Mouse (Mus musculus) spleen, postnatal 14 days (tissue): Measurements from ENCODE around the gene Hnrnpab.
A peak's percentile ranks its signal among the peaks of the same experiment; 100 is the strongest.

Source experiments
- DNase-seq, 2 experiments: peaks; one replicate each; pipeline ENCODE4 v3.0.0; 2021 to 2022; ENCODE audit warnings: low spot score in 2 of 2

Gene Hnrnpab

DNA sequence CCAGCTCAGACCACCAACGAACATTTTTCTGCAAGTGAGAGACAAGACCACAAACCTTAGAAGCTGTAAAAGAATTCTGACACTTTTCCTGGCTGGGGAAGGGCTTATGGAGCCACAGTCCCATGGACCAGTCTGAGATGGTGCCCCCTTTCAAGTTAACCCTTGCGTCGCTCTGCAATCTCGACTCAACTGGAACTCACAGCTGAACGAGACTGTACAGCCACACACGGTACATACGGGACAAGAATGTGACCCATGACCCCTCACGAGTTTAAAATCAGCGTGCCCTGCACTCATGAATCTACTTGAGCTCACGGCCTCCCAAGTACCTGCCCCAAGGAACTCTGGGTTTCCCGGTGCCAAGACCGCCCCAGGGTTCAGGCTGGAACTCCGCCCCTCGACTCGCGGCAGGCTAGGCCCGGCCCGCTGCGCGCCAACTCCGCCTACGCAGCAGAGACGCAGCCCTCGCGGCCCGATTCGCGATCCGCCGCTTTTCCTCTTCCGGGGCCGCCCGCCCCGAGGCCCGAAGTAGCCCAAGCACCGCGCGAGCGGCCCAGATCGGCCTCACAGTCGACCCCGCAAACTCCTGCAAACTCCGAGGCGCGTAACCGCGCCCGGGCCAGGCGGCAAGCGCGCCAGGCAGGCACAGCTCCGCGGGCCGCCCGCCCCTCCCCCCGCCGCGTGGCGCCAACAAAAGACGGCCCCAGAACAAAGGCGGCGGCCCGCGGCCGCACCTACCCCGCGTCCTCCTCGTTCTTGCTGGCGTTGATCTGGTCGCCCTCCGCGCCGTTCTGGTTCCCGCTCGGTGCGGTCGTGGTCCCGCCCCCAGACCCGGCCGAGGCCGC, 823 bp downstream of the Hnrnpab start:
- peak; percentile 79 to 81 for DNase-seq

DNA sequence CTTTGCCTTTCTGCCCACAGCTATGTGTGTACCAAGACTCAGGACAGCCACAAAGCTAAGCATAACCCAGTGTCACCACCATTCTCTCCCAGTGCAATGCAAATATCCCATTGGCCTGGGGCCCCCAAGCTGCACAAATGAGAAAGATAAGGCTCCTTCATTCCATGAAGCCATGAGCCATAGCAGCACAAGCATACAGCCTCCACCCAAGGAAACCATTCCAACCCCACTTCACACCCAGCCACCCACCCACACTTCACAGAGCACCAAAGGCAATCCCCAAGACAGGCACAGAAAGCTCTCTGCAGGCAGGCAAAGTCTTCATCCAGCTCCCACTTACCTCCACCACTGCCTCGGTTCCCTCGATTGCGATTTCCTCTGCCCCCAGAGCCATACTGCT, 4.4 kb downstream of the Hnrnpab start:
- DNase-seq: no peak

DNA sequence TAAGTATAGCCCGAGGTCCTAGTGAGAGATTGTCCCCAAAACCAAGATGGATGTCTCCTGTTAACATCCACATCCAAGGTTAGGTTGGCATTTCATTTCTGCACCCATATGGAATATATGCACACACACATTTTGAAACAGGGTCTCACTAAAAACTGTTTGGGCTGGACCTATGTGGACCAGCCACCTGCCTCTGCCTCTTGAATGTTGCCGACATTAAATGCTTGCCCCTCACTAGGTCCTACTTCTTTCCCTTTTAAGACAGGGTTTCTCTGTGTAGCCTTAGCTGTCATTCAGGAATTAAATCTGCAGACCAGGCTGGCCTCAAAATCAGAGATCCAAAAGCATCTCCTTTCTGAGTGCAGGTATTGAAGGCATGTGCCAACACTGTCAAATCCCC, 9.1 kb downstream of the Hnrnpab start:
- no peak for DNase-seq

DNA sequence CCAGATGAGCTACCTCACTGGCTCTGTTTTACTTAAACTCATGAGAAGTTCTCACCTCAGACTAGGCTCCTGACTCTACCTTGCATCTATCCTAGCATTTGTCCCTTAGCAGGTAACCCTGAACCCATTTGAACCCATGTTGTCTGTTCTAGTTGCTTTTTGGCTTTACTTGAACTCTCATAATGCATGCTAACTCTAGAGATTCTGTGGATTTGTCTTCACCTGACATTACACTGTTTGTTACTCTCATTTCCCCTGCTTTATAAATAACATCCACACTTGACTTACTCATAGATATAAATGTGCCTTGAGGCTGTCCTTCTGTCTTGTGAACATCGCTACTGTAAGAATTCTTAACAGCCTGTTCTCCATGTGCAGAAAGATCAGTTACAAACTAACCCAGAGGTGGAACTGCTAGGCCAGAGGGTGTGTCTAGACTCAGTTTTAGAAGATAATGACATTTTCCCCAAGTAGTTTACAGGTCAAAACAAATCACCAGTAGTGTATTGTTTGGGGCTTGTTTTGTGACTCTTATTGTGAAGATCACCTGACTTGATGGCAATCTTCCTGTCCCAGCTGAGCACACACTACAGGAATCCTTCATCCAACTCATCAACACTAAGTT, 11.1 kb downstream of the Hnrnpab start:
- no peak for DNase-seq

DNA sequence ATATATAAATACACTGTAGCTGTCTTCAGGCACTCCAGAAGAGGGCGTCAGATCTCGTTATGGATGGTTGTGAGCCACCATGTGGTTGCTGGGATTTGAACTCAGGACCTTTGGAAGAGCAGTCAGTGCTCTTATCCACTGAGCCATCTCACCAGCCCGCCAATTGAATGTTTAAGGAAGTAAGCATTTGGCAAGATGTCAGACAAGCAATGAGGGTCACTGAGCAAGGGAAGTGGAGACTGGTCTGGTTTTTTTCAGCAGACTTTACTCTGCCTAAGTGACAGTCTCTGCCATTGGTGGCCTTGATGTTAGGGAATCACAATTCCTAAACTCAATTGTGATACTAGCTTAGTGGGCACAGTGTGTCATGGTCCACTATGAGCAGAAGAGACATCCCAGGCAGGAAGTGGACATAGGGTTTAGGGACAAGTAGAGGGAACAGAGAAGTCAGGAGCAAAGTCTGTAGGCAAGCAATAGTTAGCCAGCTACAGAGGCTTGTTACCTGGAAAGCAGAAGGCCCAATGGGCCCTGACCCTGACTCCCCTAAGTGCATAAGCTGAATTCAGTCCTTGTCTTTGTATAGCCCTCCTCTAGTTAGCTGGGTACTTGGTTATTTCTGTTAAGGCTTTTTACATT, 11.8 kb downstream of the Hnrnpab start:
- no peak for DNase-seq

DNA sequence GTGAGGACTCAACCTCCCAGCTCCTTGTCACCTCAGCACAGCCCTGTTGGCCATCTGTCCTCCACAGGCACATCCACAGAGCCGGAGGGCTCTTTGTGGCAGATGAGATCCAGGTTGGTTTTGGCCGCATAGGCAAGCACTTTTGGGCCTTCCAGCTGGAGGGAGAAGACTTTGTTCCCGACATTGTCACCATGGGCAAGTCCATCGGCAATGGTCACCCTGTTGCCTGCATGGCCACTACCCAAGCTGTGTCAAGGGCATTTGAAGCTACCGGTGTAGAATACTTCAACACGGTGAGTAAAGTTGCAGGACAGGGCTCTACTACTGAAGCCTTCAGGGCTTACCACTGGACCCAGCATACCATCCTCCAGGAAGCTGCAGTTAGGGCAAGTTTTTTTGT, 12.8 kb downstream of the Hnrnpab start:
- no peak for DNase-seq

DNA sequence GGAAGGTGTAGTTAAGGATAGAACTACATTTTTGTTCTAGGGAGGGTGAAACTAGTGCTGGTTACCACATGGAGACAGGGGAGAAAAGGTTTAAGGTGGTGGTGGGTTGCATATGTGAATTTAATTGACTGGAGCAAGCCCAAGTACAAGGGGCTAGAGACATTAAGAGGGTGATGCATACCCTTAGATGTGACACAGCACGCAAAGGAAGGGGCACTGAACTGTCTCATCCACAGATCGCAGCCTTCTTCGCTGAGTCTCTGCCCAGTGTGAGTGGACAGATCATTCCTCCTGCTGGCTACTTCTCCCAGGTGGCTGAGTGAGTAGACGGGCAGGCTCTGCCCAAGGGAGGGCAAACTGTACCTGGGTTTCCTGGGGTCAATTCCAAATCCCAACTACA, 13.3 kb downstream of the Hnrnpab start:
- DNase-seq: no peak

DNA sequence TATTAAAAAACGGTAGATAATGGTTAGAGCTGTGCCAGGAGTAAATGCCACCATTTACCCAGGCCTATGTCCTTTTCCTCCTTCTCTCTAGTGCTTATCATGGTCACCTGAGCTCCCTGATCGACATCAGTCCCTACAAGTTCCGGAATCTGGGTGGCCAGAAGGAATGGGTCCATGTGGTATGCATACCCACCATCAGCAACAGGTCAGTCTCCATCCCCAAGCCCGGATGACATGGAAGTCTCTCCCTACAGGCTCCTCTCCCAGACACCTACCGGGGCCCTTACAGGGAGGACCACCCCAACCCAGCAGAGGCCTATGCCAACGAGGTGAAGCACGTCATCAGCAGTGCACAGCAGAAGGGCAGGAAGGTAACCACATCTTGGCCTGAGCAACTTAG, 14.7 kb downstream of the Hnrnpab start:
- DNase-seq: no peak

DNA sequence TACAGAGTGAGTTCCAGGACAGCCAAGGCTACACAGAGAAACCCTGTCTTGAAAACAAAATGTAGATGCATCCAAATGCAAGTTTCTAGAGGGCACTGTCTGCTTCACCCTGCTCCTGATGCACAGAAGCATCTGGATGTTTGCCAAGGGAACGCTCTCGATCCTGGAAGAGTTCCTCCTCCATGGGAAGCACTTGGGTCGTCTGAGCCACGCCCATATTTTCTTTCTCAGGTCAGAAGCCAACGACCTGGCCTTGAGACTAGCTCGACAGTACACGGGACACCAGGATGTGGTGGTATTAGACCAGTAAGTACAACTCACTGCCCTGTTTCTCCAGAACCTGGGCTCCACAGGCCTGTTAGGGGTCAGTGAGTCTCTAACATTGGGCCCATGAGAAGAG, 15.5 kb downstream of the Hnrnpab start:
- no peak for DNase-seq

DNA sequence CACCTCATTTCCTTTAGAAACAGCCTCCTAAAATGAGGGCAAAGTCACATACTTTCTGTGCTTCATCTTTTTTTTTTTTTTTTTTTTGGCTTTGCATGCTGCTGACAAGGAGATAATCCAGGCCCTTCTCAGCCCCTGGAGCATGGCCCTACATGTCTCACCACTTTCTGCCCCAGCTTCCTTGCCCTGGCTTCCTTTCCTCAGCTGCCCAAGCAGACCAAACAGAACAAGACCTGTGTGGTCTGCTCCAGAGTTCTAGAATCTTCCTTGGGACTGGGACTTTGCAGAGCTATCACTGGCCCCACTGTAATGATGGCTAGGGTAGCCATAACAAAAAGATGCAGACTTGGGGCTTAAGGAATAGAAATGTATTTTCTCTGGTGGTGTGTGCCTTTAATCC, 16.6 kb downstream of the Hnrnpab start:
- DNase-seq: no peak

DNA sequence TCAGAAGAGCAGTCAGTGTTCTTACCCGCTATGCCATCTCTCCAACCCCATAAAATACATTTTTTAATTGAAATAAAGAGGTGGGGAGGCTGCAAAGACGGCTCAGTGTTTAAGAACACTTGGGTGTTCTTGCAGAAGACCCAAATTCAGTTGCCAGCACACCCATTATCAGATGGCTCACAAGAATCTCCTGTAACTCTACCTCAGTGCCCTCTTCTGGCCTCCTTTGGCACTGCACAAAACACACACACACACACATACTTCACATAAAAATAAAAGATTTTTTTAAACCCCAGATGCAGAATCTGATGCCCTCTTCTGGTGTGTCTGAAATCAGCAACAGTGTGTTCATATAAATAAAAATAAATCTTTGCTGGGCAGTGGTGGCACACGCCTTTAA, 17.8 kb downstream of the Hnrnpab start:
- DNase-seq: no peak

DNA sequence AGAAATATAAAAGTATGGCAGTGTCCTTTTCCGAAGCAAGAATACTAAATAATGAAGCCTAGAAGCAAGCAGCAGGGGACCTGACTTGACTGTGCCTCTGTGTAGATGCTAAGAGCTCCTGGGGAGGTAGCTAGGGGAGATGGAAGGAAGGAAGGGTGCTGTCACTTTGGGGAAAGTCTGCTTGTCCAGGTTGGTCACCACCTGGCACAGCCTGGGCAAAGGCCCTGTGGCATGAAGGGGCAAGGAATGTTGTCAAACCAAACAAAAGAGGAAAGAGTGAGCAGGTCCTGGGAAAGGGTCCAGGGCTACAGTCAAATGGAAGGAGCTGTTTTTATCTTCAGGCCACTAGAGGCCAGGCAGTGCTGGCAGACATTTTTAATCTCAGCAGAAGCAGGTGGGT, 19.6 kb downstream of the Hnrnpab start:
- no peak for DNase-seq

DNA sequence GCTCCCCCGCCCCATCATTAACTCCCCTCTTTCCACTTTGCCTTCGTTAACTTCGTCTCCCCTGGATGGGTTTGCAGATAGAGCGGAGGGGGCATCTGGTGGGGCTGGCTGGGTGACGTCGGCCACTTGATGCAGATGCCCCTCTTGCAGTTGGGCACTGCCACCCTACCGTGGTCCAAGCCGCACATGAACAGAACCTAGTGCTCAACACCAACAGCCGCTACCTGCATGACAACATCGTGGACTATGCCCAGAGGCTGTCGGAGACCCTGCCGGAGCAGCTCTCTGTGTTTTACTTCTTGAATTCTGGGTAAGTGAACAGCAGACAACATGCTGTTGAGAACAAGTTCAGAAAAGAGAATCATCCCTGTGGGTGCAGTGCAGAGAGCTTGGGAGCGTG, 20.2 kb downstream of the Hnrnpab start:
- DNase-seq: no peak

DNA sequence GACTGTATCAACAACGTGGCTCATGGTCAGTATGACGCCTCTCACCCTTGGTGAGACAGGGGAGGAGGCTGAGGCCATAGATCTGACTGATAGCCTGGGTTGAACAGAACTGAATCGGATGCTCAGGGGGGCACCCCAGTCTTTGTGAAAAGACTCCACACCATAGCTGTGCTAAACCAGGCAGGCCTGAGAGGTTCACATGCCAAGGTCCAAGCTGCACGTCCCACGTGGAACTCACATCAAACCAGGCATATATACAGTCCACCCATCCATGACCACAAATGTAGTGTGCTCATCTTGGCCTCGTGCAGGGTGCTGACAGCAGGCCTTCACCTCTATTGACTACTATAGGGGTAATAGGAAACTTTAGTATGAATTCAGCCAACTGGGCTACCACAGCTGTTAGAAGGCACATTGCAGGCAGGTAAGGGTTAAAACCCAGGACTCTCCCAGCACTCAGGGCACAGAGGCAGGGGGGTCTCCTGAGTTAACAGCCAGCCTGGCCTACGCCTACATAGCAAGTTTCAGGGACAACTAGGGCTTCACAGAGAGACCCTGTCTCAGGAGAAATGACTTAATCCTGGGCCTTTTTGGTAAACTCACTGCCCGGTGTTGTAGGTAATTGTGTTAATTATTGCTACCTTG, 20.9 kb downstream of the Hnrnpab start:
- DNase-seq: no peak

DNA sequence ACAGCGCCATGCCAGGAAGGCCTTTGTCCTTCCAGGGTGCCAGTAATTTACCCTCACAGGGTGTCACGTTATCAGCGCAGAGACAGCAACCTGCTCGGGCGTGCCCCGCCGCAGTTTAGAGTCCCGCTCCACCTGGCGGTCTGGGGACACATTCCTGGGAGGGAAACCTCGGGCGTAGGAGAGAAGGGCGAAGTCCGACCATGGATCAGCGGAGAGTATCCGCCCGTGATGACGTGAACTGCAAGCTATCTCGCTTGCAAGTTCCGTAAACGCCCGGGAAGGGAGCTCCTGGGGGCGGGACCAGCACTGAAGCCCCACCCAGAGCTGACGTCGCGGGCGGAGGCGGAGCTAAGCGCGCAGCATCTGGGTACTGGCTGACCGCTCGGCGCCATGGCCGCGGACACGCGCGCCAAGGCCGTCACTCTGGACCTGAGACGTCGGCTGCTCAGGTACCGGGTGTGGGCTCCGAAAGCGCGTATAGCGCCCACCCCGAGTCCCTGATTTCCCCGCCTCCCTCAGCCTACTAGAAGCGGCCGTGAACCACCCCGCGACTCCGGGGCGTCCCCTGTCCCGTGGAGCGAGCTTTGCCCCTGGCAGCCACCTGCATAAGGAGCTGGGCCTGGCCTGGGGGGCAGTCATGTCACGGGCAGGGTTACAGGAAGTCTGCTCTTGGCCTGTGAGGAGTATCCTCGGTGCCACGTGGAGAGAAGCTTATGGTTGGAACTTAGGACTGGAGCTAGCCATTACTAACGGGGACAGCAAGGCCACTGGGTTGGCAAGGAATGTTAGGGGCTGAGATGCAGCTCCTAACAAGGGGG, 22.0 kb downstream of the Hnrnpab start, which contains the start of gene Phykpl:
TSS of gene Phykpl (plus strand) at position 327 of the 818 bp plus-strand sequence.
- peak; percentile 95 to 97 for DNase-seq

DNA sequence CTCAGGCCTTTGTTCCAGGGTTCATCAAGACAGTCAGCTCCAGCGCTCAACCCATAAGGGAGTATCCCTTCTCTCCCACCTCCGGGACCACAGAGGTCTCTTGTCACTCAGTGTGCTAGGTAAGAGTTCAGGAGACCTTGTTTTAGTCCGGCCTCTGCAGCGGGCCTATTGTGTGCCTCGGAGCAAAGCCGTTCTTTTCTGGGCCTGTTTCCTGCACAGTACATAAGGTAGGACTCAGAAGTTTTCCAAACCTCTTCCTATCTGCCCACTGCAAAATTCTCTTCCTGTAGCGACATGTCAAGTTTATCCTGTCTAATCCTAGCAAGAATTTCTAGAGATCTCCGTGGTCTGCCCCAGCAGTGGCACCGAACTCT, 22.6 kb downstream of the Hnrnpab start:
- no peak for DNase-seq

DNA sequence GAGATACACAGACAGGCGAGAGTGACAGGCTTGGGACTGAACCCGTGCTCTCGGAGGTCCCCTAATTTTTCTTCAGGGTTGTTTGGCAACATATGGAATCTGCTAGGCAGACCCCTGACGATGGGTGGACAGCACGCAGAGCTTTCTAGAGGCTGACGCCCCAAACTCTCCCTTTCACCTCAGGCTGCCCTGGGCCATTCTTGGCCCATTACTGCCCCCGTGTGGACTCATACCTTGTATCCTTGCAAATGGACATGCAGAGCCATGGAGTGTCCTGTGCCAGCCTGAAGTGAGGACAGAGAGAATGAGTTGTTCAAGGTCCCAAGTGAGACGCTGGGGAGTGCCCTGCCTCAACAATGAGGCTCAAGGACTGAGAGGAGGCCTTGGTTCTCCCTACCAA, 23.9 kb downstream of the Hnrnpab start:
- peak; percentile 59 to 80 for DNase-seq

DNA sequence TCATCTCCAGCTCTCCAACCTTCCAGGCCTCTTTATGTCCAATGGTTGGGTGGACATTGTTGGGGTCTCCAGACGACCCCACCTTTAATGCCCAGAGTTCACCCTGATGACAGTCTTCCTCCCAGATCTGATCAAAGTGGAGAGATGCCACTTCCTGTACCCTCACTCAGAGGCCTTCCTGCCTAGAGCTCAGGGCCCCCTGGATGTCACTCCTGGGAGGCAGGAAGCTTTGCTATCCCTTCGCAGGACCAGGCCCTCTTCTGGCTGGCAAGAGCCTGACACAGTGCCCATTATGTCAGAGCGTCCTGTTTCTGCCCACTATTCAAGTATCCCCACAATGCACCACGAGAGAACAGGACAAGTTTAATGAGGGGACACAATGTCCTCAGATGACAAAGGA, 27.6 kb downstream of the Hnrnpab start:
- DNase-seq: no peak

DNA sequence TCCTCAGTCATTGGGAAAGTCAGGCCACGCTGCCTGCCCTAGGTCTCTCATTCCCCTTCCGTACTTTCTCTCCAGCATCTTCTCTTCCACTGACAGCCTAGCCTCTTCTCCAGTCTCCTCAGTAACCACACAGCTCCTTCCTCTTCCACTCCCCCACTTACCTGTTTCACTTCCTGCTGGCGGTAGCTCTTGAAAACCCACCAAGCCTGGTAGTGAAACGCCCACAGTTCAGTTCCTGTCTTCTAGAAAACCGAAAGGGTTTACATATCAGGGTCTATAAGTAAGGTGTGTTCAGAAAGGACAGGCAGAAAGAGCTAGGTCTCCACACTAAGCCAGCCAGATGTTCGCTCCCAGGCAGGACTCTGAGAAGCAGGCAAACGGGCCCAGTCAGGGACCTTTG, 29.1 kb downstream of the Hnrnpab start:
- DNase-seq: peak in 1 of 2 experiments; percentile 31

DNA sequence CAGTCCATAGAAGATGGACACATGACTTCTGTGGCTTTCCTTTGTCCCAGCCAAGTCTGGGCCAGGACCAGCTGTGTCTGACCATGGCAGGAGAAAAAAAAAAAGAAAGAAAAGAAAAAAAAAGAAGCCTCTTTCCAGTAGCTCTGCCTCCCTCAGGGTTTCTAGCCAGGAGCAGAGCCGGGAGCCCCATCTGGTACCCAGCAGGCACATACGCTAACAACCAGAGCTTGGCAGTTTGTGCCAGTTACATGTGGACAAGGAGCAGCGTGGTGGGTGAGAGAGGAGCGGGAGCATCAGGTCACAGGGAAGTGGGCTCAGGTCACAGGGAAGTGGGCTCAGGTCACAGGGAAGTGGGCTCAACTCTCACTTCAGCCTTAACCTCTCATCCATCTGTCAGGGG, 30.2 kb downstream of the Hnrnpab start:
- DNase-seq: no peak

DNA sequence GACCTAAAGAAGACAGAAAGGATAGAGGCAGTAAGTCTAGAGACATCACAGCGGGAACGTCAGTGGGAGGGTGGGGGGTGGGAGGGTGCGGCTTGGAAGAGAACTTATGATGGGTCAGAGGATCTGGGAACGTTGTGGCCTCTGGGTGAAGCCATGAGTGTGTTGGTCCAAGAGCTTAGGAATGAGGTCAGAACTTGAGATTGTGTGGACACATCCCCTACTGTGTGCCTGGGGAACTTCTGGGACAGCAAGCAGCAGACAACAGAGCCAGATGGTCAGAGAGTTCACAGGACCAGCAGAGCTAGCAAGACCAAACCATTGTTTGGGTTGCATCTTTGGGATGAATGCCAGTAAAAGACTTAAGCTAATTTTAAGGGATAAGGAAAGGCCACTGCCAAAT, 37.8 kb downstream of the Hnrnpab start:
- no peak for DNase-seq

DNA sequence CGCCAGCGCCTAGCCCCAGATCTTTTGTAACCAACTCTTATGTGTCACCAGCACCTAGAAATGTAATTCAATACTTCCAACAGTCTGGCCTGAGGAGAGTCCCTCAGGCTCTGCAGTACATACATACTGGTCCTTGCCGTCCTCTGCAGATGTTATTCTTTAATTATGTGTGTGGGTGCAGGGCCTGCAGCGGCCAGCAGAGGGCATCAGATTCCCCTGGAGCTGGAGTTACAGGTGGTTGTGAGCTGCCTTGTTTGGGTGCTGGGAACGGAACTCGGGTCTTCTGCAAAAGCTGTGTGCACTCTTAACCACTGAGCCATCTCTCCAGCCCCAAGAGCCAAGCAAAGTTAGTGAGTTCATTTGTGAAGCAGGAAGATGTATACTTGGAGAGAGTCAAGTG, 40.7 kb downstream of the Hnrnpab start:
- DNase-seq: no peak
